Mouse (Mus musculus) cortical plate, adult 2 months (tissue): ENCODE data around the gene Rln1.

Experiments
- CTCF ChIP-seq: fragments of 200-500 bp; IDR thresholded peaks from 2 replicates; pipeline ENCODE4 v1.5.1; 2011; ENCODE audit warnings: mild to moderate bottlenecking, control low read depth, low read length; ENCODE audit not compliant: insufficient read depth; ENCODE audit errors: extremely low read depth
- POLR2A ChIP-seq: fragments of 200-500 bp; IDR thresholded peaks from 2 replicates; pipeline ENCODE4 v1.6.1; 2011; ENCODE audit warnings: mild to moderate bottlenecking, low read length, control low read depth; ENCODE audit not compliant: insufficient read depth; ENCODE audit errors: extremely low read depth

GRCm38 (mm10) chr19:29285451-29285869, 49.0 kb downstream of the Rln1 start:
- TF ChIP-seq CTCF, result no peak
- no peak for TF ChIP-seq POLR2A
